Mouse (Mus musculus): ENCODE results near the gene Capn7. TPM values are rescaled to one million over a fixed set of nuclear protein-coding genes. Genes with fewer than 3 reads are reported as not detected.

Gene Capn7
- 24.5 and 25.0 TPM in 2 replicates for polyA plus RNA-seq (2015; fragmentation: Nextera tagmentation; extraction: Ambion mirVana)

DNA sequence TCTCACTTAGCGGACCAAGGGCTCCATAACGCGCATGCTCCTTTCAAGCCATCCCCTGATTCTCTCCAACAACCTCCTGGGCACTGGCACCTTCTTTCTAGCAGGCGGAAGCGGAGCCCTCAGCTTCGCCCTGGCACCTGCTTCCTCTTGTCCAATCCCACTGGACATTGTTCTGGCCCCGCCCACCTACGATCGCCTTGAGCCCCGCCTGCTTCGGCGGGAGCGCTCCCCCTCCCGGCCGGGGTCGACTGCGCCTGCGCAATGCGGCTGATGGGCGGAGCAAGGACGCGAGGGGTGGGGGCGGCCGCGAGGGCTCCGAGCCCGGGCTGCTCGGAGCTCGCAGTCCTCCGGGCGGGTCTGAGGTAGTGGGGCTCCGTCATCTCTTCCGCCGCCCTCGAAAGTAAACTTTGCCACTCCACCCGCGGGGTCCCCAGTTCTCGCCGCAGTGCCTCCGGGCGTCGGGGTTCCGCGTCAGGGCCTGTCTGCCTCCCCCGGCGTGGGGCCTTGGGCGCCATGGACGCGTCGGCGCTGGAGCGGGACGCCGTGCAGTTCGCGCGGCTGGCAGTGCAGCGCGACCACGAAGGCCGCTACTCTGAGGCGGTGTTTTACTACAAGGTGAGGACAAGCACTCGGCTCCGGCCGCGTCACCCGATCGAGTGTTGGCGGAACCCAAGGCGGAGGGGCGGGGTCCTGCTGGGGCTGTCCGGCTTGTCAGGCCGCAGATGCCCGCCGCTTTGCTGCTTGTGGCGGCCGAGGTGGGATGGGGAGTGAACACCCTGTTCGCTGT, at the start of gene Capn7:
Capn7 (plus strand) TSS at position 270 of the 787 bp plus-strand sequence.

DNA sequence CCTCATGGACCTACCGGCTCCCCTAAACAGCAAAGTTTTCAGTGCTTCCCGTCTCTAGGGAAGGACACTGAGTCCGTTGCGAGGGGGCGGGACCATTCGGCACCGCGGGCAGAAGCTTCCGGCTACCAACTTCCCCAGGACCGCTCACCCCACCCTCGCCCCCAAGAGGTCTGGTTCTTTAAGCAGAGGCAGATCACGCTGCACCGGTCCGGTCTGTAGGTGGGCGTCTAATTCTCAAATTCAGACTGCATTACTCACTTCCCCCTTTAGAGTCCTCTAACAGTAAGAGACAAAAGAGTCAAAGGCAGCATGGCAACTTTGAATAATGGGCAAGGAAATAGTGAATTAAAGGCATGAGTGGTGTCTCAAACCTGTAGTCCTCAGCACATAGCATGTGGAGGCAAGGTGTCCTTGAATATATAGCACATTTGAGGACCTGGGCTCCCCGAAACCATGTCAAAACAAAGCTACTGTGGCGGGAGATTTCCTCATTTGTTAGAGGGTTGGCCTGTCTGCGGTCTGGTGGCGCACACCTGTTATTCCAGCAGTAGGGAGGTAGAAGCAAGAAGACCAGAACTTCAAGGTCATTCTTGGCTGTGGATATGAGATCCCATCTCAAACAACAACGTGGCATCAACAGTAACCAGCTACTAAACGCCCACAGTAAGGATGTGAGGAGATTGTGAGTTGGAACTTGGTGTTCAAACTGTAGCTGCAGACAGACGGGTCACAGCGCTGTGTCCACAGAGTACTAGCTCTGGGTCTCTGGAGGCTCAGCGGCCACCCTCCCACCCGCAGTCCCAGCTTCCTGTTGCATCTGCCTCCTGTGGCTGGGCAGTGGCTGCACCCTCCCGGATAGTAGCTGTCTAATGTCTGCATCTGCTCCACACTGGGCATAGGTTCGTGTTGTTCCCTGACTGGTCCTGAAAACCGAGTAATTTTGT, 12.3 kb upstream of the Capn7 start, which contains the start of gene Dnah1:
Dnah1 (minus strand) TSS at position 48 of the 944 bp plus-strand sequence.

Other genes starting within 250 kb of the Capn7 start
- 82.9 and 83.3 TPM in 2 replicates for gene Smim4, start 207.7 kb upstream of the Capn7 start, polyA plus RNA-seq (2015; fragmentation: Nextera tagmentation; extraction: Ambion mirVana)
- gene Nt5dc2, start 205.6 kb upstream of the Capn7 start, polyA plus RNA-seq (2015; fragmentation: Nextera tagmentation; extraction: Ambion mirVana): 153 and 175 TPM in 2 replicates
- gene Stab1, start 168.0 kb upstream of the Capn7 start, polyA plus RNA-seq (2015; fragmentation: Nextera tagmentation; extraction: Ambion mirVana): 31.4 and 46.9 TPM in 2 replicates
- 667 and 776 TPM in 2 replicates for gene Tnnc1, start 128.3 kb upstream of the Capn7 start, polyA plus RNA-seq (2015; fragmentation: Nextera tagmentation; extraction: Ambion mirVana)
- gene Nisch, start 119.7 kb upstream of the Capn7 start, polyA plus RNA-seq (2015; fragmentation: Nextera tagmentation; extraction: Ambion mirVana): 133 and 143 TPM in 2 replicates
- gene Sema3g, start 118.8 kb upstream of the Capn7 start, polyA plus RNA-seq (2015; fragmentation: Nextera tagmentation; extraction: Ambion mirVana): 0.78 and 1.1 TPM in 2 replicates
- 14.0 and 14.6 TPM in 2 replicates for gene Phf7, start 85.3 kb upstream of the Capn7 start, polyA plus RNA-seq (2015; fragmentation: Nextera tagmentation; extraction: Ambion mirVana)
- 35.0 and 35.8 TPM in 2 replicates for gene Bap1, start 85.2 kb upstream of the Capn7 start, polyA plus RNA-seq (2015; fragmentation: Nextera tagmentation; extraction: Ambion mirVana)
- 0.40 and 0.46 TPM in 2 replicates for gene Dnah1, start 12.7 kb upstream of the Capn7 start, polyA plus RNA-seq (2015; fragmentation: Nextera tagmentation; extraction: Ambion mirVana)
- 47.5 and 49.3 TPM in 2 replicates for gene Sh3bp5, start 99.4 kb downstream of the Capn7 start, polyA plus RNA-seq (2015; fragmentation: Nextera tagmentation; extraction: Ambion mirVana)
- 10.3 and 11.2 TPM in 2 replicates for gene Eaf1, start 157.8 kb downstream of the Capn7 start, polyA plus RNA-seq (2015; fragmentation: Nextera tagmentation; extraction: Ambion mirVana)
- 27.4 and 29.4 TPM in 2 replicates for gene Mettl6, start 158.4 kb downstream of the Capn7 start, polyA plus RNA-seq (2015; fragmentation: Nextera tagmentation; extraction: Ambion mirVana)

Measured in skeletal muscle tissue, postnatal 0 days (tissue).